Mouse (Mus musculus) thymus, adult 18-20 months (tissue): ENCODE measurements at regions not wholly inside any gene's neighbourhood (a gene's known extent, or its start where the extent isn't known, plus 50 kb on each side); places are given as distances from the start of the nearest gene placed in this dataset.

ENCODE experiments used
- DNase-seq, 2 experiments: peaks; one replicate each; pipeline ENCODE4 v3.0.0; 2022; ENCODE audit warnings: mixed read lengths in 2 of 2

DNA sequence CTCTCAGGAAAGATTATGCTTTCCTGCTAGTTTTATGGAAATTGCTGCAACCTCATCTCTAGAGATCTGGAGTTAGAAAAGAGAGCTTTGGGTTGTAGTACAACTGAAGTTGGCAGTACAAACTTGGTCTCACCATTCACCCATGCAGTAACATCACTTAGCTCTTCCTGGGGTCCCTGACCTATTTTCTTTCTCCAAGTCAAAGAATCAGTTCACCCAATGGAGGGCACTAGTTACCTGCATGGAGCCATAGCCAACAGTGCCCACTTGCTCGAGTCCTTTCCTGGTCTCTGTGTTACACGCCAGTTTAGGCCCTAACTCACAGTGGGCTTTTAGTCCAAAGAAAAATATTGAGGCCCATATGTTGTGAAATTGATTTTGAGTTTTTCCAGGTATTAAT lies 435.9 kb upstream of the Cited2 start:
- no peak for DNase-seq

DNA sequence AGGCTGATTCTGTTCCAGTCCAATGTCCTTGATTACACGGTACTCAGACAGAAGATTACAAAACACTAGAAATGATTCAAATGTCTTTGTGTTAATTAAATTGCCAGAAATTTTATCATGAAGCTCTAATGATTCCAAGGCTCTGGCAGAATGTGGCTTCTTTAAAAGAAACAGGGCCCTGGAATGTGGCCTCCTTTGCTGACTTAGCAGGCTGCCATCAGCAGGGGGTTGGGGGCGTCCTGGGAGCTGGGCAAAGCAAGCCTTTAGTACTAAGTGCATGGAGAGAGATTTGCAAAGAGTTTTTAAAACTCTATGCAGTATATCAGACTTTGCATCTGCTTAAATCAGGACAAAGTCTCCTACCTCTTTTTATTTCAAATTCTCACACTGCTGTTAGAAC lies 434.8 kb upstream of the Cited2 start:
- DNase-seq, result no peak

DNA sequence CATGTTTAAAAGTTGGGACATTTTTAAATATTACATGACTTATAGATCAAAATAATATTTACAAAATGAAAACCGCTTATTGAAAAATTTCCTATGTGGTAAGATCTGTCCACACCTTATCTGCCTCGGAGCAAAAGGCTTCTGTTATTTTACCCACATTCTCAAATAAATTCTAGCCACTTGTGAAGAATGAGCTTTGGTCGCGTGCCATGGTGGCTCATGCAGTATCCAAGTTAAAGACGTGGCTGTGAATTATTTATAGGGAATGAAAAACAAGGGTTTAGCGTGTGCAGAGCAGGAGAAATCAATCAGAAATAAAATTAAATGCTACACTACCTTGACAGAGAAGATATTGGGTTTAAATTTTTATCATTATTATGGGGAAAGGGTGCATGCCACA lies 430.7 kb upstream of the Cited2 start:
- no peak for DNase-seq

DNA sequence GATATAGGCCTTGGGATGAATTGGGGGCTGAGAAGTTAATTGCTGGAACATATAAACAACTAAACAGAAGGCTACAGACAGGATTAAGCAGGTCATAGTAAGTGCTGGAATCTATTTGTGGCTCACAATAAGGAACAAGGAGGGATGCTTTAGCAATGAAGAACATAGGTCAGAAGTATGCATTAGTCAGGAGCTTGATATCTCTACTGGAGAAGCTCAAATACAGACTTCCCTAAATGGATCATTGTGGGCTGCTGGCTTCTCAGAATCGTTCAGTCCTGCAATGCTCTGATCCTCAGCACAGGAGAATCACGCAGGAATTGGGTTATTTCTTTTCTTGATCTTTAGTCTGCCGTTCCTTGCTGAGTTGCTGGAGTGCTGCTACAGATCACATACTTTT lies 428.6 kb upstream of the Cited2 start:
- DNase-seq, result no peak

DNA sequence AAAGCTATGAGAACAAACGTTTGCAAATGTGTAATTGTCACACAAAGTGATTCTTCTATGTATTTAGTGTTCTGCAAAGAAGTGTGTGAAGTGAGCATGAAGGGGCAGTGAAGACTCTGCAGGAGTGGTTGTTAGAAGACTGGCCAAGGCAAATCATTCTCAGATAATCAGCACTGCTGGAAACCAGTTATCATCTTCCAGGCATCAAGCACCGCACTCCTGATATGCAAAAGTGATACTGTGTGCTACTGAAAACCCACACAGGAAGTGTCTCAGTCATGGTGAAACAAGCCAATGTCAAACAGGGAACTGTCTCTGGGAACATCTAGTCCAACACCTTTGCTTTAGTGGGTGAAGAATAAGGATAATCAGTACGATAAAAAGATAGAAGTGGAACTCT lies 427.9 kb upstream of the Cited2 start:
- DNase-seq, result no peak

DNA sequence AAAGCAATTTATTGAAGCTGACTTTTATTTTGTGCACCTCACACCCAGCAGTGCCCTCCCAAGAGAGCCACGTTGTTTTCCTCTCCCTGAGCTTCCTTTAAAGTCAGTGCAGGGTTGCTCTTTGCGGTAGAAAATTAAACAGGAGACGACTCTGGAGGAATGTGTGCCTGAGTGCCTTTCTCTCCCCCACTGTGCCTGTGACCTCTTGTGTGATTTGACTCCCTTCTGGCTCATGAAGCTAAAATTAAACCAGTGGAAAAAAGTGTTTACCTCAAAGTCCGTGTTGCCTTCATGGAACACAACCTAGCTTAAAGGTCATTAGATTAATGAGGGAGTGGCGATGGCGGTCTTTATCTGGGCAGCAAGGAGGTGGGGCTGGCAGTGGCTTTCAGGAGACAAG lies 423.4 kb upstream of the Cited2 start:
- no peak for DNase-seq

DNA sequence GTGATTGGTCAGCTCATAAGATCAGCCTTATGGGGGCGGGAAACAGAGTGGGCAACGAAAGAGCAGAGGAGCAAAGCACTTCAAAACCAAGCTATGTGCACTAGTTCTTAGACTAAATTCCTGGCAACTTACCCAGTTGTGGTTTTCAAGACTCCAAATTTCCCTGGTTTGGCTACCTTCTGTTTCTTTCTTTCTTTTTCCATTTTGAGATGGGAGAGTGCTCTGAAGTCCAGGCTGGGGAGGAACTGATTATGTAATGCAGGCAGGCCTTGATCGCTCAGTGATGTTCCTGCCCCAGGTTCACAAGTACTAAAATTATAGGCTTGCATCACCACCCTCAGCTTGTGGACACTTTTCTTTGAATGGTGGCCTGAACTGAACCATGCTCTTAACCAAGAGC lies 396.3 kb upstream of the Cited2 start:
- DNase-seq, result no peak

DNA sequence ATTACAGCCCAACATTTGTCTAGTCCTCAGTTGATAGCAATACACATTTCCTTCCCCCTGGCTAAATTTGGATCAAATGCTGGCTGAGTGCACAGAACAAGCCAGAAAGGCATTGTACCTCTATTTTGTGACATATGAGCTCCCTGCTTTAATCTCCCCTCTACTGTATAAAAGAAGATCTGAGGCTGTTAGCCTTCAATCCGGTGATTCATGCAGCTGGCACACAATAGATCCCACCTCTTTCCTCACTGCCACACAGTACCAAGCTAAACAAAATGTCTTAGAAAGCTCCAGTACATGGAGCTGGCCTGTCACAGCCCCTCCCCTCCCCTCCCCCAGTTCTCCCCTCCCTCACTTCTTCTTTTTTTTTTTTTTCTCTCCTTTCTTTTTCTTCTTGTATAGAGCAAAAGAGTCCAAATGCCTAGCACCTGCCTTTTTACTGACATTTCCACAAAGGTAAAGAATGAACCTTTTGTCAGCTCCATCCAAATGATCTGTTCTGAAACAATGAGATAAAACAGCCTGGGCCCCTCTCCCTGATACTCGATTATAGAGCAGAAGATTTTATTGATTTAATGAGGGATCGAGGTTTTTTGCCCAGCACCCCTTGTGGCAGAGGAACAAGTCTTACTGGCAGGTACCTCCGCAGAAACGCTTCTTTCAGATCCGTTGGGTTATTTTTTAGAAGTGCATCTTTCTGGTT lies 392.0 kb upstream of the Cited2 start:
- no peak for DNase-seq

DNA sequence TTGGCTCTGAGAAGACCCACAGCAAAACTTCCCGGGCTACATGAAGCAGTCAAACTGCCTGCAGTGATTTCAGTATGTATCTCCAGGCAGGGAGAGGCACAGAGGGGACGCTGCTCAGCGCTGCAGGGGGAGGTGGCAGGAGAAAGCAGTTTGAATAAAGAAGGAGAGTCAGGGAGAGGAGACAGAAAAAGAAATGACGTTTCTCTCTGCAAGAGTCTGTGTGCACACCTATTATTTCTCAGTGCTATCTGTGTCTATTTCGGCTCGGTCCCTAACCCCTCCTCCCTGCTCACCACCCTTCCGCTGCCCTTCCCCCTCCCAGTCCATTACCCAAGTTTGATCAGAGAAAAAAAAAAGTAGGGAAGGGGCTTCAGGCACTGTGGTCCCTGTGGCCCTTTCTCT lies 391.4 kb upstream of the Cited2 start:
- no peak for DNase-seq

DNA sequence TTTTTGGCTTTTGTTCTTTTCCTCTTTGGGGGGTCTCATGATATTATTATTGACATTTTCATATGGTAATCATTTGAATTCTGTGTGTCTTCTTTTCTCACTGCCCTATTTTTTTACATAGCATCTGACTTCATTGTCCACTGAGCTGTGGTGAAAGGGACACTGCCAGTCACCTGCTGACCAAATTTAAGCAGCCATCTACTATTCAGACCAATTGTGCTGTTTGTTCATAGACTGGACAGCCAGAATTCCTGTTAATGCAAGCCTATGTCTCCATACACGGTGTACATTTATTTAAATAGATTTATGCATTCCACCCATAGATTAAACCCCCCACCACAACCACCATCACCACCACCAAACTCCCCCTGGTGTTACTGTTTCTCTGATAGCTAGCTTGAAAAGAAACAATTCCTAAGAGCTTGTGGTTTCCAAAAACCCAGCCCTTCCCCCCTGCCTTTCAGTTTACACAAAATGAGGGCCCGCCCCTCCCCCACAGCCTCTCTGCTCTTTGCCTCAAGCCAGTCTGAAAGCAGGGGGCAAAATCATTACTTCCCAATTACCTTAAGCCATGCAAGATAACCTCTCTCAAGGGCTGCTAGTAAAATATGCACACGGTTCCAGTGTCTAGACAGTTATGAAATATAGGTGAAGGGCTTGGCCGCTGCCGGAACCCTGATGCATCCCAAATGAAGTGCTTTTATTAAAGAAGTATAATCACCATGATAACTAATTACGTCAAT lies 390.8 kb upstream of the Cited2 start:
- no peak for DNase-seq

DNA sequence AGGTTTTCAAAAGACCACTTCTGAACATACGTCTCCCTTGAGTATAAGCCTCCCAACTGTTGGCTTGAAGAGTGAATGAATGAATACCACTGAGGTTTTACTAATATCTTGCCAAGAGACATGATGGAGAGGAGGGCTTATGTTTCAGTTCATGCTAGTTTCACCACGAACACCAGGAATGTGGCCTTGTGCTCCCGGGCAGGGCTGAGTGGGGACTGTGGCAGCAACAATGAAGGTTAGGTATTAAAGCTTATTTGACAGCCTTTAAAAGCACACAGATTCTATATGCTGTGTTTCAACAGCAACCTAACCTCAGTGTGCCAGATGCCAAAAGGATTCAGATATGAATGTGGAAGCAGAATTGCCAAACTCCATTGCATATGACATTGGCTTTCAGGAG lies 390.0 kb upstream of the Cited2 start:
- DNase-seq, result no peak

DNA sequence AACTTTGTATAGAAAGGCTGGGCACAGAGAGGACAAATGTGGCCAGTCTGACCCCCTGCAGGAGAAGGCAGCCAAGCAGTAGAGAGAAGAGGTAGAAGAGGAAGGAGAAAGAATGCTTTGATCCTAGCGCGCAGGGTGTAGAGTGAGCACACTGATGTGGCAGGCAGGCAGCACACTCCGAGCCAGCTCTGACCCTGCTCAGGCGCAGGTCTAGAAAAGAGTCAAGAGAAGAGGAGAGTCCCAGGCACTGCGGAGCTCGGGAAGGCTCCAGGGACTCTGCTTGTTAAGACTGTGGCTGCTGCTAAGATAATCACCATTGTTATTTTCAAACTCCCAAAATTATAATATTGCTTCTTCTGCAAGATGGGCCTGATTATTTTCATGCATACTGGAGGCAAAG lies 389.3 kb upstream of the Cited2 start:
- DNase-seq, result no peak

DNA sequence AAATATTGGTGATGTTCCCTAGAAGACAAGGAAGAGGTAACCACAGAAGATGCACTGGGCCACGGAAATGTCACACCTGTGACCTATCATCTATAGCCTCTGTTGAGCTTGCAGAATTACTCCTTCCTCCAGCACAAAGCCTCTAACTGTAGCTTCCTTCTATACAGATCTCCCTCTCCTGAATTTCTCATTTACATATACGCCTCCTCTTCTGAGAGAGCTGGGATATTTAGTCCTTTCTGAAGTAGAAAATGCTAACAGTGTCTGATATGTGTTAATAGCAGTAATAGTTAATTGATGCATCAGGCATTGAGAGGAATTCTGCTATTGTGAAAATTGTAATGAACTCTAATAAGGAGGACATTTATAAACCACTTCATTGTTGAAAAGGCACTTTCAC lies 385.8 kb upstream of the Cited2 start:
- DNase-seq, result no peak

DNA sequence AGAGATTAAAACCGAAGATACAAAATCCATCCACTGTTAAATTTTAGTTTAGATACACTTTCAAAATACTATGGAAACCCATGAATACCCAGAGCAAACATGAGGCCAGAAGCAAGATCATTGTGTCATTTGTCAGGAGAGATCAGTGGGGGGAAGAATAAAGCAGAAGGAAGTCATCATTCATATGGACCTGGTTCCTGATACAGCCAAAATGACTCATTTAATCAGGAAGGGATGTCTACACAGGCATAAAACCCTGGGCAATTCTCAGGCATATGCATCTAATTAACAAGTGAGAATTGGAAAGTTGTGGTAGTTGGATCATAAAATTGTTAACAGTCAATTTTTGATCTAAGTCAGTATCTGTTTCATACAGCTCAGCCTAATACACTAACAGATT lies 379.2 kb upstream of the Cited2 start:
- DNase-seq, result no peak

DNA sequence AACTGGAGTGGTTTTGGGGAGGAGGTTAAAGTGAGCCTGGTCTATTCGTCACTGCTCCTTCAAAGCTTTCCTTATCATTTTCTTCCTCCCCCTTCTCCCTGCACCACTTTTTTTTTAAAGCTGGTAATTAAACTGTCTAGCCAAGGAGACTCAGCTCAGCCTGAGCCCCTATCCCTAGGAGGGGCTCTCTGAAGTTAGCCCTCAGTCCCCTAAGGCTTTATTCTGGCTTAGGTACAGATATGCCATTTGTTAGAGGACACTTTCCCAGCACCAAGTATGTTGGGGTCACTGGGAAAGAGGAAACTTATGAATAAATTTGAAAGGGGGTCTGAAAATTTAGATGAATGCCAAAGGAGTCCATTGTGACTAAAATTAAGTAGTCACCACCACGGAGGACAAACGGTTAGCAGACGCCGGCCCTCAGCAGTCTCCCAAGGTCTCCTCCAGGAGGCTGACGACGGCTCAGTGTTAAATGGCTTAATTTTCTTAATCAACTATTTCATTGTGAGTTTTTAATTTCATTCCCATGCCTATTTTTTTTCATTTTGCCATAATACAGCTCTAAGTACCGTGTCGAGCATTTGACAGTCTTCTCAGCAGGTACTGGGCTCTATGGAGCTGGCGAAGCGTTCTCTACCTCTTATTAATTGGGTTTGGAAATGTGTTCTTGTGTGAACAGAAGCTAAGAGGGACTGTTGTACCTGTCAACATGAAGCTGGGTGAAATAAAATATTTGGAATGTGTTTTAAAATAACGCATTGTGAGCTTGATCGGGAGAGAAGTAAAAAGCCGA lies 370.6 kb upstream of the Cited2 start:
- DNase-seq, result no peak

DNA sequence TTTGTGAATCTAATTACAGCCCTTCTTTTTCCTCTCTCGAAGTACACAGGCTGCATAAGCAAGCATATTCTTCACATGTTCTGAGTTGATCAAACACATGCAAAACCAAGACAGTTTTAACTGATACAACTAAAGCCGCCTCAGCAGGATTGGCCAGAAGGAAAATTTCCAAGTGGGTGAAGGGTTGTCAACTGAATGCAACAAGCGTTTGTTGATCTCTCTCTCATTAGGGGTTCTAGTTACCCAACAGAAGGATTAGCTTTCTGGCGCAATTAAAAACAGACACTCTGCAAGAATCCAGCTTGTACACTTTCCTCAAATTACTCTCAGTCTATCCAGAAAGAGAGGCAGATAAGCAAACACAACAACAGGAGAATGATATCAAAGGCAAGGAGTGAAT lies 367.5 kb upstream of the Cited2 start:
- no peak for DNase-seq

DNA sequence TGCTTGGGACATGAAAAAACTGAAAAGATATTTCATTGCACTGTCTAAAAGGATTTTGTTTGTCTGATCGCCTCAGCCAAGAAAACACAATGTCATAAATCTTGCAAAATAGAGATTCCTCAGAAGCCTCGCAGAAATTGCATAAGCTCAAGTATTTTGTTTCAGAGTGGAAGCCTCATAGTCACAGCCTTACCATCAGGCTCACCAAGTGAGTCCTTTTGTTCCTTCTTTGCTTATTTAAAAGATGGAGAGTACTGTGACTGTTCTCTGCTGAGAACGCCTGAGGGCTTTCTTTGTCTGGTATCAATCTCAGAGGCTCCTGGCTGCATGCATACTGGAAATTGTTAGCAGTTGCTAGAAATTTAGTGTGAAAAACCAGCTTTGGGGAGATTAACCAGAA lies 367.0 kb upstream of the Cited2 start:
- DNase-seq, result no peak

DNA sequence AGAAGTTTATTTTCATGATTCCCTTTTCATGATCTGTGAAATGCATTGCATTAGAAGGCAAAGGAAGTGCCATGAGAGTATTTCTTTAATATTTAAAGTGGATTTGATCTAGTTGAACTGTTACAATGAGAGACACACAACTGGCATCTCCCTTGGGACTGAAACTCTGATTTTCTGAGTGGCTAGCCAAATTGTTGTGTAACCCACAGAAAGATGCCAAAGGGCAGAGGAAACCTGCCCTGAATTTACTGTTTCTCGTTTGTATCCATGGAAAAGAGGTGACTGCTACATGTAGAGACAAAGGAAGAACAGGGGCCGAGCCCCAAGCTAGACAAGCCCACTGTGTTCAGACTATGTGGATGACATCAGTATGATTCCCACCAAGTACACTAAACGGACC lies 360.4 kb upstream of the Cited2 start:
- no peak for DNase-seq

DNA sequence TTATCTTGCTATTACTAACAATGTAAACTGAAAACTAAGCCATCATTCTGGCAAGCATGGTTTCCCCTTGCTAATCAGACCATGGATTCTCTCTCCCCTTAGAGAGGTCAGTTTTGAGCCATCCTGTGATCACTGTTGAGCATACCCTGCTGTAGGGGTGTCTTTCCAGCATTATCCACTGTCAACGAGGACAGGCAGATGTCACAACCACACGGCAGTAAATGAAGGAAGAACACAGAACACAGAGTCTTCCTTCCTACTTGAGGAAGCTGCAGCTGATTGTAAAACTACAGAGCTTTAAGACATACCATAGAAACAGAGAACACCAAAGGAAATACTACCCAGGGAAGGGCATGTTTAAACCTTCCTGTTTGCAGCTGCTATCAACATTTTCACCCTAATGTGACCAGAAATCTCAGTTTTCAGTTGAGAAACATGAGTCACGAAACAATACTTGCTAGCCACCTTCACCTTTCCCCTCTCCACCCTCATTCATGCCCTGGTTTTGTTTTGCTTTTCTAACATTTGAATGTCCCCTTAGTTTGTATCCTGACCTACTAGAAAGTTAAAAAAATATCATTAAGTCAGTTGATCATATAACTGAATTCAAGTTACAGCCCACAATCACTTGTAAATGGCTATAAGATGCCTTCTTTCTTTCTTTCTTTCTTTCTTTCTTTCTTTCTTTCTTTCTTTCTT lies 356.8 kb upstream of the Cited2 start:
- DNase-seq, result no peak

DNA sequence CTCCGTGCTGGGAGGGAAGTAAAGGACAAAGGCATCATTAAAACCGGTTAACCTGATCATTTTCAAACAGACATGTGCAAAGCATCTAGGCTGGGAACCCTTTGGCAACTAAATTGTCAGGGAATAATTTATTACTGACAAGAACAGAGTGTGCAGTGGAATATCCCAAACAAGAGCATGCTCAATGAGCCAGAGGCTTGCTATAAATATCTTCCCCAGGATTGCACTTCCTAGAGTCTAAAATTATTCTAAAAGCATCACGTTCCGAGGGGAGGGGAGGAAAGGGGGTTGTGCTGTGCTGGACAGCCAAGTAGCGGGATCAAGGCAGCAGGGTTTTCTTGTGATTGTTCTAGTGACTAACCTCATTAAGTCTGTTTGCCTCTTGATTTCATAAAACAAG lies 356.0 kb upstream of the Cited2 start:
- DNase-seq, result no peak

DNA sequence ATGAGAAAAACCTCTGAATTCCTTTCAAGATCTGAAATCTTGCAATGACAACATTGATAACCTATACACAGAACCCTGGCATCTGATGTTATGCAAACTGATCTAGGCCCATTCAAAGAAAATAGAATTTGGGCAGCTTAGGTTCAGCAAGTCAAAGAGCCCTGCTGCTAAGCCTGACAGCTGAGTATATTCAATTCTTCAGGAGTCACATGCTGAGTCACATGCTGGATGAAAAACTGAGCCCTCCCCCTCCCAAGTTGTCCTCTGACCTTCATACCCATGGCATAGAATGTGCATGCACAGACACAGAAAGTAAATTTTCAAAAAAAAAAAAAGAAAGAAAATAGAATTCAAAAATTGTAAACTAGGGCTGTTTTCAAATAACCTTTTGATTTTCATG lies 355.6 kb upstream of the Cited2 start:
- DNase-seq, result no peak

DNA sequence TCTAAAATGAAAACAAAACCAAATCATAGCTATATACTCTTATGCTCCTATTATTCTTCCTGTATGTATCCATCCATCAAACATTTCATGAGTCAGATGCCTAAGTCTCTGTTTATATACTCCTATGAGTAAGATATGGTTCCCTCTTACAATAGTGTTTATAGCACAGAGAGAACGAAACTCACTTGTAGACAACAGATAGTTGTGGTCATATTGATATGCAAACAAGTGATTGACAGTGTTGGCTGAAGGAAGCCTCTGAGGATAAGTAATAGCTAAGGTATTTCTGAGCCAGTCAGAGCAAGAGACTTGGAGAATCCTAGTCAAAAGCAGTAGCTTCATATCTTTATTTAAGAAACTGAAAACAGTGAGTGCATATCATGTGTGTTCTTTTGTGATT lies 354.4 kb upstream of the Cited2 start:
- no peak for DNase-seq

DNA sequence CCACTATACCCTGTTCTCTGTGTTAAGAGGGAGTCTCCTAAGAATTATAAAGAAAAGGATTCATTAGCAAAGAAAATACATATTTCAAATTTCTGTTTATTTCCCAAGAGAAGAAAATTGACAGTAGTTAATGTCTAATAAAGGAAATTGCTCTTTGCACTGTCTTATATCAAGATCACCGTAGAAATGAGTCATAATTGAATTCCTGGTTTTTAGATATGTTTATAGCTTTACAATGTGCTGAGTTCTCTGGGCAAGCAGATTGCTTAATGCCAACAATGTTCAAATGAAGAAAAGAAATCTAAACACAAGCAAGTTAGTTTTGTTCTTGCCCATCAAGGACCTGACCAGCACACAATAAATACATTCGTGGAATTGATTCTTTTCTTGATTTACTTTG lies 350.1 kb upstream of the Cited2 start:
- DNase-seq, result no peak

DNA sequence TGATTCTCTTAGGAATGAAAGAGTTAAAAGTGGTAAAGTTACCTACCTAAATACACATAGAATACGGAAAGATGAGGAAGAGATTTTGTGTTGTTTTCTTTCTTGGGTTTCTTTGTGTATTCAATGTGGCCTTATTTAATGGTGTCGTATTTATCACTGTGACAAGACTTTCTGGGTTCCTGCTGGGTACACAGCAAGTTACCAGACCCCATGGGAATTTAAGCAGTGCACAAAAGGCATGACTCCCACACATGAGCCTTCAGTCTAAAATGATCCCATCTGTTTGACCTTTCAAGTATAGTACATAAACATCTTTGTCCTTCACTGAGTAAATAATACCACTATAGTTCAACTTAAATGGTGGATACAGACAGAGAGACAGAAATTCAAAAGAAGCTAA lies 349.0 kb upstream of the Cited2 start:
- DNase-seq, result no peak
